Mouse (Mus musculus): ENCODE measurements at regions not wholly inside any gene's neighbourhood (a gene's known extent, or its start where the extent isn't known, plus 50 kb on each side); places are given as distances from the start of the nearest gene placed in this dataset.
"Not testable (repeated sequence)": the region's sequence is repeated elsewhere in the genome, so short reads cannot be mapped to it uniquely, and the experiment has no call there.

GRCm38 (mm10) chr1:43300676-43301075, 103.9 kb upstream of the Fhl2 start:
- in situ Hi-C loops (cut with MboI; ENCODE audit: low pct_unique_long_range_greater_than_20kb in 1 of 2, low sequenced_read_pairs in 2 of 2, unreplicated experiment in 1 of 2): no loop called here

- in situ Hi-C loops (cut with MboI; ENCODE audit: low pct_unique_long_range_greater_than_20kb in 1 of 2, low sequenced_read_pairs in 2 of 2, unreplicated experiment in 1 of 2): no loop called here
Measured at GRCm38 (mm10) chr1:43301866-43302571, 105.2 kb upstream of the Fhl2 start.

GRCm38 (mm10) chr1:43302657-43303056, 105.9 kb upstream of the Fhl2 start:
- in situ Hi-C loops (cut with MboI; ENCODE audit: low pct_unique_long_range_greater_than_20kb in 1 of 2, low sequenced_read_pairs in 2 of 2, unreplicated experiment in 1 of 2): no loop called here

- in situ Hi-C loops (cut with MboI; ENCODE audit: low pct_unique_long_range_greater_than_20kb in 1 of 2, low sequenced_read_pairs in 2 of 2, unreplicated experiment in 1 of 2): no loop called here
Measured at GRCm38 (mm10) chr1:43305349-43306278, 108.8 kb upstream of the Fhl2 start.

GRCm38 (mm10) chr1:43310711-43311695, 114.2 kb upstream of the Fhl2 start:
- in situ Hi-C loops (cut with MboI; ENCODE audit: low pct_unique_long_range_greater_than_20kb in 1 of 2, low sequenced_read_pairs in 2 of 2, unreplicated experiment in 1 of 2): no loop called here

GRCm38 (mm10) chr1:43316331-43316730, 119.5 kb upstream of the Fhl2 start:
- in situ Hi-C loops (cut with MboI; ENCODE audit: low pct_unique_long_range_greater_than_20kb in 1 of 2, low sequenced_read_pairs in 2 of 2, unreplicated experiment in 1 of 2): not testable (repeated sequence)

- in situ Hi-C loops (cut with MboI; ENCODE audit: low pct_unique_long_range_greater_than_20kb in 1 of 2, low sequenced_read_pairs in 2 of 2, unreplicated experiment in 1 of 2): no loop called here
Measured at GRCm38 (mm10) chr1:43317076-43317871, 120.5 kb upstream of the Fhl2 start.

GRCm38 (mm10) chr1:43333488-43333887, 110.9 kb upstream of the Nck2 start:
- in situ Hi-C loops (cut with MboI; ENCODE audit: low pct_unique_long_range_greater_than_20kb in 1 of 2, low sequenced_read_pairs in 2 of 2, unreplicated experiment in 1 of 2): not testable (repeated sequence)

- in situ Hi-C loops (cut with MboI; ENCODE audit: low pct_unique_long_range_greater_than_20kb in 1 of 2, low sequenced_read_pairs in 2 of 2, unreplicated experiment in 1 of 2): no loop called here
Measured at GRCm38 (mm10) chr1:43337168-43337784, 107.1 kb upstream of the Nck2 start.

GRCm38 (mm10) chr1:43338096-43338915, 106.1 kb upstream of the Nck2 start:
- in situ Hi-C loops (cut with MboI; ENCODE audit: low pct_unique_long_range_greater_than_20kb in 1 of 2, low sequenced_read_pairs in 2 of 2, unreplicated experiment in 1 of 2): no loop called here

- in situ Hi-C loops (cut with MboI; ENCODE audit: low pct_unique_long_range_greater_than_20kb in 1 of 2, low sequenced_read_pairs in 2 of 2, unreplicated experiment in 1 of 2): no loop called here
Measured at GRCm38 (mm10) chr1:43342848-43343247, 101.5 kb upstream of the Nck2 start.

- in situ Hi-C loops (cut with MboI; ENCODE audit: low pct_unique_long_range_greater_than_20kb in 1 of 2, low sequenced_read_pairs in 2 of 2, unreplicated experiment in 1 of 2): no loop called here
Measured at GRCm38 (mm10) chr1:43343410-43343809, 101.0 kb upstream of the Nck2 start.

GRCm38 (mm10) chr1:43344001-43344400, 100.4 kb upstream of the Nck2 start:
- in situ Hi-C loops (cut with MboI; ENCODE audit: low pct_unique_long_range_greater_than_20kb in 1 of 2, low sequenced_read_pairs in 2 of 2, unreplicated experiment in 1 of 2): no loop called here

- in situ Hi-C loops (cut with MboI; ENCODE audit: low pct_unique_long_range_greater_than_20kb in 1 of 2, low sequenced_read_pairs in 2 of 2, unreplicated experiment in 1 of 2): no loop called here
Measured at GRCm38 (mm10) chr1:43347152-43347551, 97.2 kb upstream of the Nck2 start.

GRCm38 (mm10) chr1:43349966-43350365, 94.4 kb upstream of the Nck2 start:
- in situ Hi-C loops (cut with MboI; ENCODE audit: low pct_unique_long_range_greater_than_20kb in 1 of 2, low sequenced_read_pairs in 2 of 2, unreplicated experiment in 1 of 2): no loop called here

GRCm38 (mm10) chr1:43358191-43358590, 86.2 kb upstream of the Nck2 start:
- in situ Hi-C loops (cut with MboI; ENCODE audit: low pct_unique_long_range_greater_than_20kb in 1 of 2, low sequenced_read_pairs in 2 of 2, unreplicated experiment in 1 of 2): no loop called here

GRCm38 (mm10) chr1:43359662-43360061, 84.7 kb upstream of the Nck2 start:
- in situ Hi-C loops (cut with MboI; ENCODE audit: low pct_unique_long_range_greater_than_20kb in 1 of 2, low sequenced_read_pairs in 2 of 2, unreplicated experiment in 1 of 2): no loop called here

Data from mouse embryonic stem cell (cell line).